Mouse (Mus musculus) limb, embryonic 11.5 days (tissue): ENCODE data around the gene Gp1bb. TPM values are rescaled to one million over a fixed set of nuclear protein-coding genes. Genes with fewer than 3 reads are reported as not detected.

Experiments
- ATAC-seq: fragments of 200-750 bp; cut with Nextera tagmentation; 2 replicates; pipeline ENCODE4 v1.8.0; 2017; ENCODE audit warnings: low read depth; ENCODE audit not compliant: insufficient number of reproducible peaks, low FRiP score, low TSS enrichment
- DNase-seq: peaks from one replicate; pipeline ENCODE4 v3.0.0-alpha.2; 2015; ENCODE audit warnings: low spot score
- H3K27ac ChIP-seq: fragments of 300-500 bp; sonication (generic); replicated peaks from 2 replicates; pipeline ENCODE4 v1.5.1; 2014; ENCODE audit warnings: low read depth, mild to moderate bottlenecking, low read length
- H3K27me3 ChIP-seq: fragments of 300-500 bp; sonication (generic); 2 replicates; pipeline ENCODE4 v1.6.1; 2014; ENCODE audit warnings: mild to moderate bottlenecking, low read length, mixed read lengths; ENCODE audit not compliant: control insufficient read depth, insufficient read depth
- H3K36me3 ChIP-seq: fragments of 300-500 bp; sonication (generic); 2 replicates; pipeline ENCODE4 v1.6.1; 2014; ENCODE audit warnings: mild to moderate bottlenecking, low read length, moderate library complexity, mixed read lengths; ENCODE audit not compliant: control insufficient read depth, insufficient read depth
- H3K4me1 ChIP-seq: fragments of 300-500 bp; sonication (generic); 2 replicates; pipeline ENCODE4 v1.6.1; 2014; ENCODE audit warnings: low read length, mixed read lengths; ENCODE audit not compliant: control insufficient read depth, insufficient read depth
- H3K4me2 ChIP-seq: fragments of 300-500 bp; sonication (generic); 2 replicates; pipeline ENCODE4 v1.6.1; 2014; ENCODE audit warnings: low read depth, mild to moderate bottlenecking, moderate library complexity; ENCODE audit not compliant: severe bottlenecking
- H3K4me3 ChIP-seq: fragments of 300-500 bp; sonication (generic); 2 replicates; pipeline ENCODE4 v1.5.1; 2014; ENCODE audit warnings: low read depth, low read length
- H3K9ac ChIP-seq: fragments of 300-500 bp; sonication (generic); 2 replicates; pipeline ENCODE4 v1.6.1; 2014; ENCODE audit warnings: mild to moderate bottlenecking, low read length
- H3K9me3 ChIP-seq: fragments of 300-500 bp; sonication (generic); 2 replicates; pipeline ENCODE4 v1.6.1; 2016; ENCODE audit warnings: low read length; ENCODE audit not compliant: control insufficient read depth
- WGBS: fragments of 180-500 bp; shearing (Covaris S2); extraction: QIAGEN DNeasy Blood & Tissue Kit; methylation state at CpG from one replicate; pipeline ENCODE4 v1.1.7; 2014; 5-methylcytosine and 5-hydroxymethylcytosine counted together
- polyA plus RNA-seq: library from polyadenylated mRNA; unstranded; fragments of >200 nt; fragmentation: Nextera tagmentation; extraction: Ambion mirVana; gene quantifications from 2 replicates; pipeline ENCODE4 v1.2.1, GENCODE M21; 2014

Gp1bb gene
- polyA plus RNA-seq, 1 experiment from 2014 or later = 4.5 TPM

DNA sequence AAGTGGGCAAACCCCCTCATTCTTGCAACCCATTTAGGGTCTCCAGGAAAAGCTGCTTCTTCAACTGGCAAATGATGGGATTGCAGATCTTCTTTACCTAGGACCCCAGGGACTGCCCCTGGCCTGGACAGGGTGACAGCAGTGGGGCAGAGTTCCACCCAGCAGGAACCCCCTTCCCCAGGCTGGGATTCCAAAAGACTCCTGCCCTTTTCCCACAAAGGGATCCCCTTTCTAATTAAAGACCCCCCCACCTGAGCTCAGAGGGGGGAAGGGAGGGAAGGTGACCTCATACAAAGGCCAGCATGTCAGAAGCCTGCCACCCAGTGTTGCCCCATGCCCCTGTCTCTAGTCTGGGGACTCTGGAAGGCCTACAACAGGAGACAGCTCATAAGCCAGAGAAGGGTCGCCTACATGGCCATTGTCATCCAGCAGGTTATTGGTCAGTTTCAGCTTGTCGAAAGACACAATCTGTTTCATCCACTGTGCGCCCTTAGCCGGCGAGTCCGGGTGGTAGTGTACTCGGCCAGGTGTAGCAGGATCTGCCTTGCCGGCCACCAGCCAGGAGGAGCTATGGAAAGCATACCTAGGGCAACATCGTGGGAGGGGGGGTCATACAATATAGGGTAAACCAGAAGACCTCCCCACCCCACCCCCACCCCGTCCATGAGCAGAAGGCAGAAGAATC lies 38.4 kb downstream of the Gp1bb start:
- DNase-seq (peak; percentile 36), ATAC-seq (no peak)
- Histone ChIP-seq H3K4me2 (no peak overlapping the region), H3K36me3 (no peaks in the 10 kb centered on the region), H3K4me3 (no peak overlapping the region), H3K9ac (no peak overlapping the region), H3K27me3 (peaks cover 85% of the 10 kb centered on the region), H3K27ac (no peak overlapping the region), H3K9me3 (no peaks in the 10 kb centered on the region), H3K4me1 (peaks cover 26% of the 10 kb centered on the region)
- 13% methylated on average over 10 of the region's 10 CpGs for WGBS

DNA sequence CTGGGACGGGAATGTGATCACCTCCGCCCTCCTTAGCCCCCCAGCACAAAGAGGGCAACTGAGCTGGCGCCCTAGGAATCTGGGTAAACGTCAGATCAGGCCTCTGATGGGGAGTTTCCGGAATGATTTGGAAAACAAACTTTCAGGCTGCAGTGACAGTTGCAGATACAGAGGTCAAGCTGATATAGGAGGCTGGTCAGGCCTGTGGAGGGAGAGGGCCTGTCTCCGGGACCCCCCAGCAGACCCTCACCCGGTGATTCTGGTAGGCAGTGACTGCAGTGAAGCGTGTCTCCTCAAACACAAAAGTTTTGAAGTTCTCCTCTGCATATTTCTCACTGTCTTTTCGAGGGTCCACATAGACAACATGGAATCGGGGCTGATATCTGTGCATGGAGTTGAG lies 39.0 kb downstream of the Gp1bb start:
- H3K4me3 ChIP-seq = no peak overlapping the region; the same call in 1 of the 2 replicates
- H3K4me2 ChIP-seq = no peak overlapping the region
- no peaks in the 10 kb centered on the region for H3K9me3 ChIP-seq
- H3K9ac ChIP-seq = no peak overlapping the region
- H3K27me3 ChIP-seq = peaks cover 78% of the 10 kb centered on the region
- ATAC-seq (no peak), DNase-seq (no peak)
- WGBS = 10% methylated on average over 10 of the region's 10 CpGs
- H3K36me3 ChIP-seq = no peaks in the 10 kb centered on the region
- H3K27ac ChIP-seq = no peak overlapping the region
- peaks cover 21% of the 10 kb centered on the region for H3K4me1 ChIP-seq

DNA sequence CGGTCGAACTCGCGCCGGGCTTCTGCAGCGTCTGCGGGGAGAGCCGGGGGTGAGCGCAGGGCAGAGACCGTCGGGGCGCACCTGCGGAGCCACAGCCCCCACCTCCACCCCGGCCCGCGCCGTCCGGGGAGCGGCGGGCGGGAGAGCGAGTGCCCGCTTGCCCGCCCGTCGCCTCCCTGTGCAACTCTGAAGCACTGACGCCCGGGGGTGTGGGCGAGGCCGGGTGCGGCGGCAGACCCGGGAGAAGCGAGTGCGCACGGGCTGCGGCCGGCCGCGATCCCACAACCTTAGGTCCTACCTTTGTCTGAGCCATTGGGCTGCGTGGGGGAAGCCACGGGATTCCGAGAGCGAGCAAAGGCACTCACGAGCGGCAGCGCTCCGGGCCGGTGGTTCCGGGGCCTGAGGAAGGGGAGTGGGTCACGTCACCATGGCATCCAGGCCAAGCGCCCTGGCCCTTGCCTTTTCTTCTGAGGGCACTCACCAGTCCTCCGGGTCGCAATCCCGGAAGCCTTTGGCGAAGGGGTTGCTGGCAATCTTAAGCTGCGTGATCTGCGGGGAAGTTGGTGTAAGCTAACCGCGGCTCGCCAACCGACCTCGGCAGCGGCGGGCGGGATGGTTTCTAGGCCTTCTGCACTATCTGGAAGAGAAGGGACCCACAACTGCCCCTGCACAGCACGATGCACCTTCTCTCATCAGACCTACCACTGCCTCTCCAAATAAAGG lies 39.6 kb downstream of the Gp1bb start:
- peak overlapping the region; percentile 42; the same call in 1 of the 2 replicates for H3K4me2 ChIP-seq
- H3K27ac ChIP-seq = no peak overlapping the region
- under 1% methylated on average over 62 of the region's 67 CpGs for WGBS
- H3K4me1 ChIP-seq = peaks cover 16% of the 10 kb centered on the region
- peak overlapping the region; percentile 23 for H3K4me3 ChIP-seq
- no peaks in the 10 kb centered on the region for H3K9me3 ChIP-seq
- H3K36me3 ChIP-seq = no peaks in the 10 kb centered on the region
- peak; percentile 65 for DNase-seq
- 0 out of 2 replicates have a peak overlapping the region, but pooled peaks have one; percentile 30 for H3K9ac ChIP-seq
- H3K27me3 ChIP-seq = peaks cover 73% of the 10 kb centered on the region
- ATAC-seq = no peak

DNA sequence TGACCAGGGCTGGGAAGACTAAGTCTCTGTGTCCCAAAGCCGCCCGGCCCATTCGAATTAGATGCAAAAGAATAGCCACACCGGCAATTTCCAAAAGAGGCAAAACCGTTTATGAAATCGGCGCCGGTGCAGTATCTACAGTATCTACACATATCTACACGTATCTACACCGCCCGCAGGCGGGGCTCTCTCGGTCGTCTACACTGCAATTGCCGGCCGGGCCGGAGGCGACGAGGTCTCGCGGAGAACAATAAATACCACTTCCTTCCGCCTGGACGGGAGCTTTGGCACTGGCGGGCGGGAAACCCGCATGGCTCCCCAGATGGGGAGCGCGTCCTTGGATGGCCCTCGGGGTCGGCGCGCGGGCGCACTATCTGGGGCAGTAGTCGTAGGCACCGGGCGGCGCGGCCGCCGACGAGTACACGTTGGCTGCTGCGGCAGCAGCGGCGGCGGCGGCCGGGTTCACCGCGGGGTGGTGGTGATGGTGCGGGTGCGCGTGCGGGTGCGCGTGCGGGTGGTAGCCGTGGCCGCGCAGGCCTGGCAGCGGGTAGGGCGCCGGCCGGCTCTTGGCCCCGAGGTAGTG lies 40.5 kb downstream of the Gp1bb start:
- Histone ChIP-seq H3K4me1 (peaks cover 14% of the 10 kb centered on the region), H3K27me3 (peaks cover 71% of the 10 kb centered on the region), H3K4me2 (peak overlapping the region; percentile 42), H3K27ac (no peak overlapping the region), H3K4me3 (peak overlapping the region; percentile 23; the same call in 1 of the 2 replicates), H3K9me3 (no peaks in the 10 kb centered on the region), H3K36me3 (no peaks in the 10 kb centered on the region), H3K9ac (0 out of 2 replicates have a peak overlapping the region, but pooled peaks have one; percentile 30)
- DNase-seq (peak; percentile 66), ATAC-seq (no peak)
- WGBS = under 1% methylated on average over 49 of the region's 66 CpGs

DNA sequence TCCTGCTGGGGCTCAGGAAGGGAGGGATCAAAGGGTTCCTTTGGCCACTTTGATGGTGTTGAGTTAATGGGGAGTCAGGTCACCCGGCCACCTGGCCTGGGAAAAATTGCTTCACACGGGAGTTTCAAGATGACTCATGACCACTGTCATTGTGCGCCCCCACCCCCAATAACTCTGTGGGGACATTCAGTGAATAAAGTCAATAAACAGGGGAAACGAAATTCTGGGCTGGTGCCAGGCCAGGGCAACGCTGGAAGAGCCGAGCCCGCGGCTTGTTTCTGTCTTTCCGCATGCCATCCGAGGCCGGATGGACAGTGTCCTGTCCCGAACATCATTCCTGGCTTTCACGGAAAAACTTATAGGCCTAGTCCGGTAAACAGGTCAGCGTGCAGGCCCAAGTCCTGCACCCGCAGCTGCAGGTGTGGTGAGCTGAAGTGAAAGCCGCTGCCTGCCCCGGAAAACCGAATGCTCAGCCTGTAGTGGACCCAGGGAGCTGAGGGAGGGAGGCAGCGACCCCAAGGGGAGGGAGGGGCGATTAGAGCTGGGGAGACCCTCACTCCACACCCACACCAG lies 41.1 kb downstream of the Gp1bb start:
- Histone ChIP-seq H3K27ac (no peak overlapping the region), H3K9me3 (no peaks in the 10 kb centered on the region), H3K4me3 (0 out of 2 replicates have a peak overlapping the region, but pooled peaks have one; percentile 23), H3K36me3 (no peaks in the 10 kb centered on the region), H3K27me3 (peaks cover 66% of the 10 kb centered on the region), H3K4me2 (peak overlapping the region; percentile 42; the same call in 1 of the 2 replicates), H3K4me1 (peaks cover 9% of the 10 kb centered on the region), H3K9ac (no peak overlapping the region)
- no peak for ATAC-seq
- 2% methylated on average over 21 of the region's 21 CpGs for WGBS
- DNase-seq = peak; percentile 61

DNA sequence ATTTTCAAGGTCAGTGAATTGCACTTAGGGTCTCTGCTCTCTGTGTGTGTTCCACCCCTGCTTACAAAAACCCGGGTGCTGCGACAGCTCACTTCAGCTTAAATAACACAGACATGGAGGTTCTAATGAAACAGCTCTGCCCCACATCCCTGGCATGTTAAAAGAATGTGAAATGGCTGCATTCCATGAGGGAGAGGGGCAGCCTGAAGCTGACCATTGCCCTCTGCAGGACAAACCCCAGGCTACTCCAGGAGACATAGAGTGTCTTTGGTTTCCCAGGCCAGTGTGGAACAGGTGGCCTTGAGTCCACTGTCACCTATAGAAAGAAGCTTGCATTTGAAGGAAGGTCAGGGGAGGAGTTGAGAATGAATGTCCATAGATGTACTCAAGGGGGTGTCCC lies 41.8 kb downstream of the Gp1bb start:
- H3K27ac ChIP-seq = no peak overlapping the region
- H3K4me3 ChIP-seq = no peak overlapping the region
- DNase-seq (no peak), ATAC-seq (no peak)
- H3K4me2 ChIP-seq = no peak overlapping the region
- 8% methylated on average over 2 of the region's 2 CpGs for WGBS
- H3K36me3 ChIP-seq = no peaks in the 10 kb centered on the region
- H3K9ac ChIP-seq = no peak overlapping the region
- H3K27me3 ChIP-seq = peaks cover 58% of the 10 kb centered on the region
- H3K4me1 ChIP-seq = peaks cover 9% of the 10 kb centered on the region
- H3K9me3 ChIP-seq = no peaks in the 10 kb centered on the region

DNA sequence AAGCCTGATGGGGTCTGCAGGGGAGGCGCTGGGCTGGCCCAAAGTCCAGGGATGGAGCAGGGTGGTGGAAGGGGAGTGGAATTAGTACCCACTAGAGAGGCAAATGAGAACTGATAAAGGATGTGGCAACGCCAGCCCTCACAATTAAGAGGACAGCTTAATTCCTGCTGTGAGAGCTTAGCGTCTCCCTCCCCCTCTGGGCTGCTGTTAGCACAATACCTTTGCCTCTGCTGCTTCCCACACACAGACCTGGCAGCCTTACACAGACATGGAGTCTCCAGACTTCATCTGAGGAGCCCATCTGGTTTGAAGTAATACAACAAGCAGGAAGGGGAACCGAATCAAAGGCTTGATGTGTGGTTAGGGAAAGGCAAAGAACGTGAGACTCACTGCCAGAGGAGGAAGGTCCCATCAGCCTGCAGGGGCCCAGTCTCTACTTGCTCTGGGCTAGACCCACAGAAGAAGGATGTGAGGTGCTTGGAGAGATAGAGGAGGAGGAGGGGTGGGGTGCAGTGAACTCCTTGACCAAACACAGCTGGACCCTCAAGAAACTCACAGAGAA lies 44.5 kb downstream of the Gp1bb start:
- Histone ChIP-seq H3K36me3 (no peaks in the 10 kb centered on the region), H3K4me3 (no peak overlapping the region), H3K9me3 (no peaks in the 10 kb centered on the region), H3K4me2 (no peak overlapping the region), H3K4me1 (peaks cover 9% of the 10 kb centered on the region), H3K27ac (no peak overlapping the region), H3K27me3 (peaks cover 31% of the 10 kb centered on the region), H3K9ac (no peak overlapping the region)
- DNase-seq (peak; percentile 38), ATAC-seq (no peak)
- 8% methylated on average over 5 of the region's 5 CpGs for WGBS

DNA sequence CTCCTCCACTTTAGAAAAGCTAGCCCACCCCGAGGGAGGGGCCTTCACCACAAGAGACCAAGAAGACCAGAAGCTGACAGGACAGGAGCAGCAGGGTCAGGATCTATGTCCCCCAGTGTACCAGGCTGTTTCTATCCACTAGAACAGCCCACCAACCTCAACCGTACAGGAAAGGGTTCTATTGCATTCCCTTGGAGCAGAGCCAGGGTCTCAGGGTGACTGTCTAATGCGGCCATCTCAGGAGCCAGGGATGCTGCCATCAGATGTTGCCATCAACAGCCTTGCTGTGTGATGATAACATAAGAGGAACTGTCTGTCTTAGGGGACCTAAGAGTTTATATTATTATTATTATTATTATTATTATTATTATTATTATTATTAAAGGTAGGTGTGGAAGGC lies 45.1 kb downstream of the Gp1bb start:
- no peak overlapping the region for H3K9ac ChIP-seq
- H3K4me1 ChIP-seq = peaks cover 3% of the 10 kb centered on the region
- no peak for ATAC-seq
- no peak overlapping the region for H3K4me3 ChIP-seq
- H3K4me2 ChIP-seq = no peak overlapping the region
- H3K27ac ChIP-seq = no peak overlapping the region
- no peaks in the 10 kb centered on the region for H3K36me3 ChIP-seq
- 43% methylated on average over 3 of the region's 3 CpGs for WGBS
- H3K9me3 ChIP-seq = no peaks in the 10 kb centered on the region
- no peak for DNase-seq
- H3K27me3 ChIP-seq = peaks cover 25% of the 10 kb centered on the region
